Mouse (Mus musculus): ENCODE results near the gene Mrpl43. TPM values are rescaled to one million over a fixed set of nuclear protein-coding genes. Genes with fewer than 3 reads are reported as not detected.

Gene Mrpl43
- polyA plus RNA-seq, 1 experiment: 53.1 TPM

DNA sequence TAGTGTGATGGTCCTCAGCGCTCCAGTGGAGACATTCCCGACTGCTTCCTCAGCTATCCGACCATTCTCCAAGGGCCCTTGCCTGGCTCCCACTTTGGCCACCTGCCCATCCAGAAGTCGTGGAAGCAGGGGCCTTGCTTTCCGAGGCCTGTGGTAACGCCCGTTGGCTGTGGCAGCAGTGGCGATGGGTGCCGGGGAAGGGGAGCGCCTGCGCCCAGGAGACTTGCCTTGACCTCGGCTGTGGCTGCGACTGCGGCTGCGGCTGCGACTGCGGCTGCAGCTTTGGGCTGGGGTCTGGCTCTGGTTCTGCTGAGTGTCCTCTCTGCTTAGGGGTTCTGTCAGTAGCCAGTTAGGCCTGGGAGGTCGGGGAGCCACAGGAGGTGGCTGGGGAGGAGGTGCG is 22.5 kb upstream of the Mrpl43 start:
- Histone ChIP-seq H3K27ac (ENCODE audit: insufficient read depth, low read length) (no peak overlapping the region), H3K4me3 (ENCODE audit: extremely low read depth, insufficient read depth, insufficient read length) (no peak overlapping the region), H3K4me1 (ENCODE audit: control insufficient read depth, insufficient read depth, insufficient read length) (no peaks in the 10 kb centered on the region; the same call in 1 of the 2 replicates), H3K27me3 (ENCODE audit: control insufficient read depth, insufficient read depth, low read length) (no peaks in the 10 kb centered on the region), H3K36me3 (ENCODE audit: control insufficient read depth, insufficient read depth, low read length) (no peaks in the 10 kb centered on the region)
- WGBS: 87% methylated on average over 19 of the region's 19 CpGs
- TF ChIP-seq POLR2A (IDR thresholded peaks at IDR 0.05; ENCODE audit: low read depth, low read length) (no peak), CTCF (IDR thresholded peaks at IDR 0.05; ENCODE audit: extremely low read depth, insufficient read depth, insufficient read length, insufficient replicate concordance) (no peak)
- DNase-seq (ENCODE audit: low read depth in 1 of 2, low spot score in 2 of 2): no peak

DNA sequence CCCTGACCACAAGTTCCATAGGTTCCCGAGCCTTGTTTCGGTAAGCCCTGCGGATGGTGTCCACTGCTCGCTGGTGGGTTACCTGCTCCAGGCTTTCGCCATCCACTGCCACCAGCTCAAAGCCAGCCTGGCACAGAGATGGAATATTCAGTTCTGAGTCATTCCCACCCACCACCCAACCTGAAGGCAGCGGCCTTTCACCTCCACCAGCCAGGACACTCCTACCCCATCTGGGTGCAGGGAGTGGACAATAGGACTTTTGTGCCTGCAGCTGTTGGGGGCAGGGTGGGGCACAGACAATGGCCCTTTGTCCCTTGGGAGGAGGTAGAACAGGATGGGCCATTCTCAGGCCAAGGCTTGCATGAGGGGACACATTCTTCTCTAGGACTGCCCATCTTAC is 21.6 kb upstream of the Mrpl43 start:
- DNase-seq (ENCODE audit: low read depth in 1 of 2, low spot score in 2 of 2): no peak
- 91% methylated on average over 6 of the region's 6 CpGs for WGBS
- no peak overlapping the region for H3K27ac ChIP-seq (ENCODE audit: insufficient read depth, low read length)
- no peak overlapping the region for H3K4me3 ChIP-seq (ENCODE audit: extremely low read depth, insufficient read depth, insufficient read length)
- H3K27me3 ChIP-seq (ENCODE audit: control insufficient read depth, insufficient read depth, low read length): no peaks in the 10 kb centered on the region
- no peaks in the 10 kb centered on the region; the same call in 1 of the 2 replicates for H3K4me1 ChIP-seq (ENCODE audit: control insufficient read depth, insufficient read depth, insufficient read length)
- no peaks in the 10 kb centered on the region for H3K36me3 ChIP-seq (ENCODE audit: control insufficient read depth, insufficient read depth, low read length)
- TF ChIP-seq POLR2A (IDR thresholded peaks at IDR 0.05; ENCODE audit: low read depth, low read length): no peak
- TF ChIP-seq CTCF (IDR thresholded peaks at IDR 0.05; ENCODE audit: extremely low read depth, insufficient read depth, insufficient read length, insufficient replicate concordance): no peak

DNA sequence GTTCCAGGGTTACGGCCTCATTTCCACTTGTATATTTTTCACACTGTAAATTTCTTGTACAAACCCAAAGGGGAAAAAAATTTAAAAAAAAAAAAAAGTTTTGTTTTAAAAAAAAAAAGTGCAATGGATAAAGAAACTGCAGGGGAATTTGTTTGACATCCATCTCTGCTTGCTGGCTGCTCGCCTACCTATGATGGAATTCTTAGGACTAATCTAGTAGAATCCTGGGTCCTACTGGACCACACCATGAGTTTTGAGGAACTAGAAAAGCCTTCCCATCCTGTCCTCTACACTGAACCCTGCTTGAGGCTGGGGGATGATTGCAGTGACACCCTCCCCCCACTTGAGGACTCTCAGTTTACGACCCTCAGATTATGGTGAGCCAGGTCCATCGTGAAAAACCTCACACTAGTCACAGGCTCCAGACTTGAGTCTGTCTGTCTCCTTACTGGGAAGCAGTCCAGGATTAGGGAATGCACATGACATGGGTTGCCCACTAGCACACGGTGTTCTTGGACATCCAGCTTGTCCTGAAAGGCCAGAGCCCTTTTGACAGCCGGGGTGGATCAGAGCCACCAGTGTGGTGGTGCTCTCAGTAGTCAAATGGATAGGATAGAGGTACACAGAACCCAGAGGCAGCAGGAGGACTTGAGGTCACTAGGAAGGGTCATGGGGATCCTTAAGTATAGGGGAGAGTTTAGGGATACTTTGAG is 20.9 kb upstream of the Mrpl43 start:
- no peak for DNase-seq (ENCODE audit: low read depth in 1 of 2, low spot score in 2 of 2)
- Histone ChIP-seq H3K27ac (ENCODE audit: insufficient read depth, low read length) (no peak overlapping the region), H3K36me3 (ENCODE audit: control insufficient read depth, insufficient read depth, low read length) (no peaks in the 10 kb centered on the region), H3K27me3 (ENCODE audit: control insufficient read depth, insufficient read depth, low read length) (no peaks in the 10 kb centered on the region), H3K4me3 (ENCODE audit: extremely low read depth, insufficient read depth, insufficient read length) (no peak overlapping the region), H3K4me1 (ENCODE audit: control insufficient read depth, insufficient read depth, insufficient read length) (no peaks in the 10 kb centered on the region; the same call in 1 of the 2 replicates)
- TF ChIP-seq CTCF (IDR thresholded peaks at IDR 0.05; ENCODE audit: extremely low read depth, insufficient read depth, insufficient read length, insufficient replicate concordance): no peak
- TF ChIP-seq POLR2A (IDR thresholded peaks at IDR 0.05; ENCODE audit: low read depth, low read length): no peak
- 81% methylated on average over 6 of the region's 6 CpGs for WGBS

DNA sequence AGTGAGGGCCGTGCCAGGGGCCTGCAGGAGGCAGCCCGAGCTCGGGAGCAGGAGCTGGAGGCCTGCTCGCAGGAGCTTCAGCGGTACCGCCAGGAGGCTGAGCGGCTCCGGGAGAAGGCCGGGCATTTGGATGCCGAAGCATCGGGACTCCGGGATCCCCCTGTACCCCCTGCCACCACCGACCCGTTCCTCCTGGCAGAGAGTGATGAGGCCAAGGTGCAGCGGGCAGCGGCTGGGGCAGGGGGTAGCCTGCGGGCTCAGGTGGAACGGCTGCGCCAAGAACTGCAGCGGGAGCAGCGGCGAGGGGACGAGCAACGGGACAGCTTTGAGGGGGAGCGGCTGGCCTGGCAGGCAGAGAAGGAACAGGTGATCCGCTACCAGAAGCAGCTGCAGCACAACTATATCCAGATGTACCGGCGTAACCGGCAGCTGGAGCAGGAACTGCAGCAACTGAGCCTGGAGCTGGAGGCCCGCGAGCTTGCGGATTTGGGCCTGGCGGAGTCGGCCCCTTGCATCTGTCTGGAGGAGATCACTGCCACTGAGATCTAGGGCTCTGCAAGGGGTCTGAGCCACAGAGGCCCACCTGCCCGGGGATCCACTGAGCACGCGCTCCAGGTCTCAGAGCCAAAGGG is 19.8 kb upstream of the Mrpl43 start:
- no peak overlapping the region for H3K4me3 ChIP-seq (ENCODE audit: extremely low read depth, insufficient read depth, insufficient read length)
- 94% methylated on average over 37 of the region's 37 CpGs for WGBS
- no peaks in the 10 kb centered on the region; the same call in 1 of the 2 replicates for H3K4me1 ChIP-seq (ENCODE audit: control insufficient read depth, insufficient read depth, insufficient read length)
- H3K36me3 ChIP-seq (ENCODE audit: control insufficient read depth, insufficient read depth, low read length): no peaks in the 10 kb centered on the region
- TF ChIP-seq POLR2A (IDR thresholded peaks at IDR 0.05; ENCODE audit: low read depth, low read length): no peak
- no peak for TF ChIP-seq CTCF (IDR thresholded peaks at IDR 0.05; ENCODE audit: extremely low read depth, insufficient read depth, insufficient read length, insufficient replicate concordance)
- DNase-seq (ENCODE audit: low read depth in 1 of 2, low spot score in 2 of 2): no peak
- H3K27ac ChIP-seq (ENCODE audit: insufficient read depth, low read length): no peak overlapping the region
- no peaks in the 10 kb centered on the region for H3K27me3 ChIP-seq (ENCODE audit: control insufficient read depth, insufficient read depth, low read length)

DNA sequence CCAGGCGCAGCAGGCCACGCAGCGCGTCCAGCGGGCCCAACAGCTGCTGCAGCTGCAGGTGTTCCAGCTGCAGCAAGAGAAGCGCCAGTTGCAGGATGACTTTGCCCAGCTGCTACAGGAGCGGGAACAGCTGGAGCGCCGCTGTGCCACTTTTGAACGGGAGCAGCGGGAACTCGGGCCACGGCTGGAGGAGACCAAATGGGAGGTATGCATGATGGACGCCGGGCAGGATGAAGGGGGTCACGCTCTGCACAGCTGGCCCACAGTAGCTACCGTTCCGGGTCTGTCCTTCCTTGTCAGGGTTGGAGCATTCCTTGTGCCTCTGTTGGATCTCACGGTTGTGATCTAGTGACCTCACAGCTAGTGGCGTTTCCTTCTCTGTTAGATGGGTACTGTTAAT is 18.5 kb upstream of the Mrpl43 start:
- 95% methylated on average over 20 of the region's 20 CpGs for WGBS
- Histone ChIP-seq H3K27ac (ENCODE audit: insufficient read depth, low read length) (no peak overlapping the region), H3K27me3 (ENCODE audit: control insufficient read depth, insufficient read depth, low read length) (no peaks in the 10 kb centered on the region), H3K36me3 (ENCODE audit: control insufficient read depth, insufficient read depth, low read length) (no peaks in the 10 kb centered on the region), H3K4me3 (ENCODE audit: extremely low read depth, insufficient read depth, insufficient read length) (no peak overlapping the region), H3K4me1 (ENCODE audit: control insufficient read depth, insufficient read depth, insufficient read length) (no peaks in the 10 kb centered on the region; the same call in 1 of the 2 replicates)
- TF ChIP-seq POLR2A (IDR thresholded peaks at IDR 0.05; ENCODE audit: low read depth, low read length) (no peak), CTCF (IDR thresholded peaks at IDR 0.05; ENCODE audit: extremely low read depth, insufficient read depth, insufficient read length, insufficient replicate concordance) (no peak)
- no peak for DNase-seq (ENCODE audit: low read depth in 1 of 2, low spot score in 2 of 2)

DNA sequence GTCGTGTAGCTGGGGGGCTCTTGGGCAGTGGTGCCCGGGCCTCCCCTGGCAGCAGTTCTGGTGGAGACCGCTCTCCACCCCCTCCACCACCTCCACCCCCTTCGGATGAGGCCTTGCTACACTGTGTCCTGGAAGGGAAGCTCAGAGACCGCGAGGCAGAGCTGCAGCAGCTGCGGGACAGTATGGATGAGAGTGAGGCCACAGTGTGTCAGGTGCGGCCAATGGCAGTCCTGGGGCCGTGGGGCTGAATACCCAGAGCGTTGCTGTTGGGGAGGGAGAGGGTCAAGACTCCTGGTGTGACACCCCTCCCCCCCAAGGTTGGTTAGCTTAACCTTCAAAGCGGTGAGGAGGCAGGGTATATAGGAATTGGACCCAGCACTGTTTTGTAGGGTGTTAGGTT is 17.8 kb upstream of the Mrpl43 start:
- TF ChIP-seq POLR2A (IDR thresholded peaks at IDR 0.05; ENCODE audit: low read depth, low read length): no peak
- TF ChIP-seq CTCF (IDR thresholded peaks at IDR 0.05; ENCODE audit: extremely low read depth, insufficient read depth, insufficient read length, insufficient replicate concordance): no peak
- no peak overlapping the region for H3K4me3 ChIP-seq (ENCODE audit: extremely low read depth, insufficient read depth, insufficient read length)
- H3K36me3 ChIP-seq (ENCODE audit: control insufficient read depth, insufficient read depth, low read length): no peaks in the 10 kb centered on the region
- H3K27me3 ChIP-seq (ENCODE audit: control insufficient read depth, insufficient read depth, low read length): no peaks in the 10 kb centered on the region
- no peak overlapping the region for H3K27ac ChIP-seq (ENCODE audit: insufficient read depth, low read length)
- WGBS: 96% methylated on average over 11 of the region's 11 CpGs
- no peak for DNase-seq (ENCODE audit: low read depth in 1 of 2, low spot score in 2 of 2)
- H3K4me1 ChIP-seq (ENCODE audit: control insufficient read depth, insufficient read depth, insufficient read length): no peaks in the 10 kb centered on the region; the same call in 1 of the 2 replicates

DNA sequence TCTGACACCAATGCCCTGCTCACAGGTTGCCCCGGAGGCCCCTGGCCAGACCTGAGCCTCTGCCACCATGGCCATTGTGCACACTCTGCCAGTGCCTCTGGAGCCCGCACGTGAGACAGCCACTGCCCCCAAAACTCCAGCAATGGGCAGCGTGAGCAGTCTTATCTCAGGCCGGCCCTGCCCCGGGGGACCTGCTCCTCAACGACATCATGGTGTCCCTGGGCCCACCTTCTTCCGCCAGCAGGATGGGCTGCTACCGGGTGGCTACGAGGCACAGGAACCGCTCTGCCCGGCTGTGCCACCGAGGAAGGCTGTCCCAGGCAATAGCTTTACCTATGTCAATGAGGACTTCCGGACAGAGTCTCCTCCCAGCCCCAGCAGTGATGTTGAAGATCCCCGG is 15.1 kb upstream of the Mrpl43 start:
- H3K36me3 ChIP-seq (ENCODE audit: control insufficient read depth, insufficient read depth, low read length): no peaks in the 10 kb centered on the region
- peaks cover 5% of the 10 kb centered on the region for H3K4me1 ChIP-seq (ENCODE audit: control insufficient read depth, insufficient read depth, insufficient read length)
- H3K4me3 ChIP-seq (ENCODE audit: extremely low read depth, insufficient read depth, insufficient read length): no peak overlapping the region
- 86% methylated on average over 15 of the region's 15 CpGs for WGBS
- no peak overlapping the region for H3K27ac ChIP-seq (ENCODE audit: insufficient read depth, low read length)
- peaks cover 11% of the 10 kb centered on the region for H3K27me3 ChIP-seq (ENCODE audit: control insufficient read depth, insufficient read depth, low read length)
- TF ChIP-seq CTCF (IDR thresholded peaks at IDR 0.05; ENCODE audit: extremely low read depth, insufficient read depth, insufficient read length, insufficient replicate concordance) (no peak), POLR2A (IDR thresholded peaks at IDR 0.05; ENCODE audit: low read depth, low read length) (no peak)
- no peak for DNase-seq (ENCODE audit: low read depth in 1 of 2, low spot score in 2 of 2)

All from spleen, adult 2 months (tissue).